Comparison of ENCODE assay signal across 14 mouse cellular contexts in genomic region chr6:100581056-100581455, GRCm38 (mm10).
DNase-seq lines count a peak whose midpoint lies in the region; ATAC-seq lines count a peak whose summit lies in the region.
"Had no signal": no experiment of that assay in that cellular context is flagged by ENCODE, and none has a peak within 500 bp of the region (broad histone marks: within the 10 kb centered on the region; RNA-seq: fewer than 3 reads in every experiment).

No protein-coding gene starts in this region.

- no peaks in the 10 kb centered on the region for H3K36me3 ChIP-seq in hindbrain, embryonic 15.5 days
- no peaks in the 10 kb centered on the region for H3K36me3 ChIP-seq in hindbrain, embryonic 13.5 days
- H3K36me3 ChIP-seq in midbrain, embryonic 16.5 days (ENCODE audit: control insufficient read depth, insufficient read depth, low read length), result no peaks in the 10 kb centered on the region
- H3K36me3 ChIP-seq: embryonic facial prominence, embryonic 12.5 days; limb, embryonic 15.5 days had no signal

- H3K4me2 ChIP-seq in hindbrain, embryonic 15.5 days, result no peak overlapping the region
- no peak overlapping the region for H3K4me2 ChIP-seq in hindbrain, embryonic 13.5 days
- no peak overlapping the region for H3K4me2 ChIP-seq in midbrain, embryonic 16.5 days (ENCODE audit: low read length)
- H3K4me2 ChIP-seq: embryonic facial prominence, embryonic 12.5 days; limb, embryonic 15.5 days had no signal

- no peak overlapping the region for H3K4me3 ChIP-seq in hindbrain, embryonic 15.5 days
- H3K4me3 ChIP-seq in hindbrain, embryonic 13.5 days, result no peak overlapping the region
- no peak overlapping the region for H3K4me3 ChIP-seq in midbrain, embryonic 16.5 days (ENCODE audit: low read depth, low read length)
- H3K4me3 ChIP-seq: embryonic facial prominence, embryonic 12.5 days; limb, embryonic 15.5 days had no signal

- no peaks in the 10 kb centered on the region for H3K9me3 ChIP-seq in hindbrain, embryonic 15.5 days
- H3K9me3 ChIP-seq in hindbrain, embryonic 13.5 days, result no peaks in the 10 kb centered on the region
- no peaks in the 10 kb centered on the region for H3K9me3 ChIP-seq in midbrain, embryonic 16.5 days (replicated peaks; ENCODE audit: control insufficient read depth, low read length, poor library complexity, severe bottlenecking)
- H3K9me3 ChIP-seq: embryonic facial prominence, embryonic 12.5 days; limb, embryonic 15.5 days had no signal

- peaks cover 8% of the 10 kb centered on the region for H3K4me1 ChIP-seq in hindbrain, embryonic 15.5 days (replicated peaks)
- H3K4me1 ChIP-seq in hindbrain, embryonic 13.5 days (replicated peaks), result peaks cover 14% of the 10 kb centered on the region
- H3K4me1 ChIP-seq in midbrain, embryonic 16.5 days (ENCODE audit: control insufficient read depth, insufficient read depth, low read length), result peaks cover 12% of the 10 kb centered on the region

- no peak overlapping the region for H3K9ac ChIP-seq in hindbrain, embryonic 15.5 days
- no peak overlapping the region for H3K9ac ChIP-seq in hindbrain, embryonic 13.5 days
- 0 out of 2 replicates have a peak overlapping the region, but pooled peaks have one; percentile 34 for H3K9ac ChIP-seq in midbrain, embryonic 16.5 days (ENCODE audit: low read depth, low read length)
- H3K9ac ChIP-seq: embryonic facial prominence, embryonic 12.5 days; limb, embryonic 15.5 days had no signal

- H3K27me3 ChIP-seq in hindbrain, embryonic 15.5 days, result no peaks in the 10 kb centered on the region
- H3K27me3 ChIP-seq in hindbrain, embryonic 13.5 days, result no peaks in the 10 kb centered on the region
- H3K27me3 ChIP-seq in midbrain, embryonic 16.5 days (ENCODE audit: control insufficient read depth, insufficient read depth, low read depth, low read length), result no peaks in the 10 kb centered on the region; the same call in 1 of the 2 replicates
- H3K27me3 ChIP-seq: embryonic facial prominence, embryonic 12.5 days; limb, embryonic 15.5 days had no signal

- DNase-seq in 416B (ENCODE audit: low read depth), result peak; percentile 33
- DNase-seq in urinary bladder, postnatal 4 days (ENCODE audit: low spot score in 2 of 2), result no peak
- DNase-seq in layer of hippocampus, adult 11-12 months (ENCODE audit: low spot score), result no peak
- no peak for DNase-seq in cerebellum, postnatal 4 days (ENCODE audit: low spot score in 2 of 2)
- DNase-seq: cerebellum, adult 9-11 months; kidney, postnatal 14 days; lung, postnatal 10 days; right cerebral cortex, postnatal 14 days had no signal

- 0 out of 2 replicates have a peak overlapping the region, but pooled peaks have one; percentile 10 for H3K27ac ChIP-seq in hindbrain, embryonic 15.5 days (replicated peaks)
- H3K27ac ChIP-seq in hindbrain, embryonic 13.5 days, result no peak overlapping the region; the same call in 1 of the 2 replicates
- H3K27ac ChIP-seq in midbrain, embryonic 16.5 days (ENCODE audit: low read length), result peak overlapping the region; percentile 47
- H3K27ac ChIP-seq: embryonic facial prominence, embryonic 12.5 days; limb, embryonic 15.5 days had no signal

- no peak for ATAC-seq in hindbrain, embryonic 15.5 days (ENCODE audit: low FRiP score, low read depth)
- ATAC-seq in hindbrain, embryonic 13.5 days (ENCODE audit: low FRiP score), result no peak
- ATAC-seq in activated CD4-positive, CD25-positive, alpha-beta regulatory T cell, adult 4 months, result peak; percentile 22
- ATAC-seq in midbrain, embryonic 16.5 days, result peak; percentile 78

Comparison
In these comparisons a context has a peak if more than half of its experiments do, and no peak if none do; other contexts are left out.
1. ATAC-seq: peak in activated CD4-positive, CD25-positive, alpha-beta regulatory T cell, adult 4 months (single experiment) and midbrain, embryonic 16.5 days (single experiment); none in hindbrain, embryonic 15.5 days (single experiment) and hindbrain, embryonic 13.5 days (single experiment).